23 mouse cellular contexts compared by ENCODE assay signal in the genomic region with DNA sequence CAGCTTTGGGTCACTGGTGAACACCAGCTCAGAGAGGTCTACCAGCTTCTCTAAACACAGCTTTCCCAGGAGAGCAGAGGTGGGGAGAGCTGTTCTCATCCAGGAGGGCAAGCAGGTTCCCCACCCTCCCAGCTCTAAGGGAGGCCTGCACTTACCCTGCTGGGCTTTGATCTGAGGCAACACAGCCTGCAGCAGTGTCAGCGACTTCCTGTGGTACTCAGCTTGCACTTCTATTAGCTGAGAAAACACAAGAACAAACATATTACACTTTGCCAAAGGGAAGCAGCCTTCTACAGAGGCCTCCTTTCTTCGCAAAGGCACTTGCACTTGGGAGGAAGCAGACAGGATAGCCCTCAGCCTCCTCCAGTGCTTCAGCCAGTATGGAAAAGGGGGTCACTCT.
DNase-seq lines count a peak whose midpoint lies in the region; ATAC-seq and TF ChIP-seq lines count a peak whose summit lies in the region.
"Had no signal": no experiment of that assay in that cellular context is flagged by ENCODE, and none has a peak within 500 bp of the region (broad histone marks: within the 10 kb centered on the region; RNA-seq: fewer than 3 reads in every experiment).

No protein-coding gene starts in this region.

- H3K4me1 ChIP-seq in kidney, postnatal 0 days (replicated peaks; ENCODE audit: insufficient read depth, low read length): no peaks in the 10 kb centered on the region
- H3K4me1 ChIP-seq in thymus, adult 2 months (replicated peaks; ENCODE audit: control insufficient read depth, insufficient read depth, low read length): no peaks in the 10 kb centered on the region
- no peaks in the 10 kb centered on the region; the same call in 1 of the 2 replicates for H3K4me1 ChIP-seq in lung, postnatal 0 days (ENCODE audit: insufficient read depth, low read depth, low read length)
- H3K4me1 ChIP-seq in stomach, postnatal 0 days (replicated peaks; ENCODE audit: control insufficient read depth, insufficient read depth): no peaks in the 10 kb centered on the region
- H3K4me1 ChIP-seq: heart, embryonic 15.5 days; liver, embryonic 15.5 days had no signal

- 0 out of 2 replicates have a peak overlapping the region, but pooled peaks have one; percentile 19 for H3K27ac ChIP-seq in kidney, postnatal 0 days
- H3K27ac ChIP-seq in thymus, adult 2 months (ENCODE audit: control insufficient read depth, insufficient read depth, low read length): no peak overlapping the region
- peak overlapping the region; percentile 85 for H3K27ac ChIP-seq in lung, postnatal 0 days (ENCODE audit: low read length)
- H3K27ac ChIP-seq in stomach, postnatal 0 days (replicated peaks): no peak overlapping the region
- H3K27ac ChIP-seq: heart, embryonic 15.5 days; hindbrain, embryonic 12.5 days; kidney, embryonic 15.5 days; liver, embryonic 15.5 days had no signal

- H3K9ac ChIP-seq in kidney, postnatal 0 days (ENCODE audit: low read depth, low read length): no peak overlapping the region
- H3K9ac ChIP-seq in lung, postnatal 0 days (replicated peaks; ENCODE audit: low read depth): no peak overlapping the region
- H3K9ac ChIP-seq in stomach, postnatal 0 days (ENCODE audit: low read length): no peak overlapping the region
- H3K9ac ChIP-seq: heart, embryonic 15.5 days; hindbrain, embryonic 12.5 days; kidney, embryonic 15.5 days; liver, embryonic 15.5 days had no signal

- no peak for TF ChIP-seq CTCF in kidney, postnatal 0 days (IDR thresholded peaks at IDR 0.05; ENCODE audit: low read depth)
- no peak for TF ChIP-seq CTCF in thymus, adult 2 months (IDR thresholded peaks at IDR 0.05; ENCODE audit: borderline replicate concordance, control insufficient read depth, extremely low read depth, insufficient read depth, low read length, poor library complexity)
- no peak for TF ChIP-seq CTCF in lung, postnatal 0 days (IDR thresholded peaks at IDR 0.05)
- TF ChIP-seq CTCF in stomach, postnatal 0 days (IDR thresholded peaks at IDR 0.05; ENCODE audit: low read depth): no peak

- no peak for ATAC-seq in kidney, postnatal 0 days (replicated peaks; ENCODE audit: low FRiP score, low read depth)
- peak; percentile 67 for ATAC-seq in lung, postnatal 0 days
- ATAC-seq in stomach, postnatal 0 days (ENCODE audit: low FRiP score, low TSS enrichment): 0 out of 2 replicates have a peak, but pooled peaks have one; percentile 27
- ATAC-seq: activated CD4-positive, CD25-positive, alpha-beta regulatory T cell, adult 4 months; forebrain, embryonic 16.5 days; intestine, embryonic 16.5 days; midbrain, embryonic 16.5 days had no signal

- WGBS in kidney, postnatal 0 days: 36% methylated on average over 2 of the region's 2 CpGs
- WGBS in thymus, adult 2 months: 41% methylated on average over 2 of the region's 2 CpGs
- 17% methylated on average over 2 of the region's 2 CpGs for WGBS in lung, postnatal 0 days
- WGBS in stomach, postnatal 0 days: 42% methylated on average over 2 of the region's 2 CpGs

- no peak for TF ChIP-seq EP300 in lung, postnatal 0 days (IDR thresholded peaks at IDR 0.05)
- TF ChIP-seq EP300 in stomach, postnatal 0 days (optimal IDR thresholded peaks at IDR 0.05): no peak

- H3K36me3 ChIP-seq in kidney, postnatal 0 days (ENCODE audit: insufficient read depth, low read length): no peaks in the 10 kb centered on the region
- H3K36me3 ChIP-seq in thymus, adult 2 months (ENCODE audit: control insufficient read depth, insufficient read depth, low read length): no peaks in the 10 kb centered on the region
- H3K36me3 ChIP-seq in lung, postnatal 0 days (ENCODE audit: insufficient read depth, low read length): no peaks in the 10 kb centered on the region
- H3K36me3 ChIP-seq in stomach, postnatal 0 days (ENCODE audit: control insufficient read depth, insufficient read depth, low read length): no peaks in the 10 kb centered on the region
- H3K36me3 ChIP-seq: kidney, embryonic 15.5 days; liver, embryonic 15.5 days had no signal

- peak; percentile 6 for DNase-seq in kidney, postnatal 0 days (ENCODE audit: low spot score)
- no peak for DNase-seq in kidney, adult 11 months
- DNase-seq in thymus, postnatal 4 days: peak; percentile 31
- no peak for DNase-seq in thymus, adult 2 months
- DNase-seq in lung, postnatal 0 days (ENCODE audit: low spot score): peak; percentile 65
- DNase-seq in stomach, postnatal 0 days (ENCODE audit: low spot score): no peak
- DNase-seq in frontal cortex, postnatal 25 days (ENCODE audit: low spot score in 2 of 2): no peak
- DNase-seq in layer of hippocampus, postnatal 14 days (ENCODE audit: low spot score in 2 of 2): no peak
- DNase-seq: adrenal gland, adult 2 months; adrenal gland, postnatal 36 days; B cell, adult 2 months; cerebellum, adult 18-20 months; kidney, postnatal 36 days; layer of hippocampus, postnatal 36 days; spleen, adult 18-20 months had no signal

- H3K27me3 ChIP-seq in kidney, postnatal 0 days (ENCODE audit: insufficient read depth, low read length): no peaks in the 10 kb centered on the region
- H3K27me3 ChIP-seq in thymus, adult 2 months (ENCODE audit: control insufficient read depth, insufficient read depth, low read length): no peaks in the 10 kb centered on the region
- no peaks in the 10 kb centered on the region for H3K27me3 ChIP-seq in lung, postnatal 0 days (replicated peaks; ENCODE audit: insufficient read depth, low read length)
- H3K27me3 ChIP-seq in stomach, postnatal 0 days (ENCODE audit: control insufficient read depth, insufficient read depth, low read length): no peaks in the 10 kb centered on the region
- H3K27me3 ChIP-seq: heart, embryonic 15.5 days; hindbrain, embryonic 12.5 days; kidney, embryonic 15.5 days; liver, embryonic 15.5 days had no signal

- H3K4me3 ChIP-seq in kidney, postnatal 0 days (replicated peaks; ENCODE audit: low read depth, low read length): no peak overlapping the region
- H3K4me3 ChIP-seq in thymus, adult 2 months (ENCODE audit: control insufficient read depth, insufficient read depth, low read length): no peak overlapping the region
- H3K4me3 ChIP-seq in lung, postnatal 0 days (ENCODE audit: low read depth, low read length): no peak overlapping the region
- H3K4me3 ChIP-seq in stomach, postnatal 0 days (ENCODE audit: low read depth, low read length): no peak overlapping the region
- H3K4me3 ChIP-seq: heart, embryonic 15.5 days; hindbrain, embryonic 12.5 days; kidney, embryonic 15.5 days; liver, embryonic 15.5 days had no signal

- H3K9me3 ChIP-seq in kidney, postnatal 0 days (replicated peaks; ENCODE audit: low read length): no peaks in the 10 kb centered on the region
- no peaks in the 10 kb centered on the region for H3K9me3 ChIP-seq in lung, postnatal 0 days (ENCODE audit: low read length)
- H3K9me3 ChIP-seq in stomach, postnatal 0 days (ENCODE audit: control insufficient read depth, low read length): no peaks in the 10 kb centered on the region
- H3K9me3 ChIP-seq: heart, embryonic 15.5 days; hindbrain, embryonic 12.5 days; kidney, embryonic 15.5 days; liver, embryonic 15.5 days had no signal

- TF ChIP-seq POLR2A in thymus, adult 2 months (IDR thresholded peaks at IDR 0.05; ENCODE audit: control insufficient read depth, extremely low read depth, insufficient read depth, low read length, poor library complexity): no peak

- no peak overlapping the region for H3K4me2 ChIP-seq in kidney, postnatal 0 days (ENCODE audit: low read length)
- H3K4me2 ChIP-seq in lung, postnatal 0 days (replicated peaks; ENCODE audit: low read depth, low read length): no peak overlapping the region
- H3K4me2 ChIP-seq in stomach, postnatal 0 days (replicated peaks; ENCODE audit: low read depth): no peak overlapping the region
- H3K4me2 ChIP-seq: heart, embryonic 15.5 days; hindbrain, embryonic 12.5 days; kidney, embryonic 15.5 days; liver, embryonic 15.5 days had no signal

Comparison
In these comparisons a context has a peak if more than half of its experiments do, and no peak if none do; other contexts are left out.
1. DNase-seq: peak in kidney, postnatal 0 days (single experiment), thymus, postnatal 4 days (single experiment) and lung, postnatal 0 days (single experiment); none in kidney, adult 11 months (single experiment), thymus, adult 2 months (single experiment), stomach, postnatal 0 days (single experiment), frontal cortex, postnatal 25 days (0 of 2) and layer of hippocampus, postnatal 14 days (0 of 2).
2. H3K27ac ChIP-seq: peak in kidney, postnatal 0 days (single experiment) and lung, postnatal 0 days (single experiment); none in thymus, adult 2 months (single experiment) and stomach, postnatal 0 days (single experiment).